Mouse (Mus musculus) G1E-ER4 (cell line): ENCODE results near the gene Tnfrsf23. TPM values are rescaled to one million over a fixed set of nuclear protein-coding genes. Genes with fewer than 3 reads are reported as not detected.

ENCODE experiments used
- GATA1 ChIP-seq: IDR thresholded peaks from one replicate; pipeline ENCODE4 v1.8.0; 2012; ENCODE audit warnings: low read length, inconsistent platforms
- polyA plus RNA-seq: library from polyadenylated mRNA; stranded (reverse); fragments of >175 nt; gene quantifications from 2 replicates; pipeline ENCODE4 v1.2.3, GENCODE M21; 2012

The Tnfrsf23 gene
- polyA plus RNA-seq, 1 experiment: not detected

DNA sequence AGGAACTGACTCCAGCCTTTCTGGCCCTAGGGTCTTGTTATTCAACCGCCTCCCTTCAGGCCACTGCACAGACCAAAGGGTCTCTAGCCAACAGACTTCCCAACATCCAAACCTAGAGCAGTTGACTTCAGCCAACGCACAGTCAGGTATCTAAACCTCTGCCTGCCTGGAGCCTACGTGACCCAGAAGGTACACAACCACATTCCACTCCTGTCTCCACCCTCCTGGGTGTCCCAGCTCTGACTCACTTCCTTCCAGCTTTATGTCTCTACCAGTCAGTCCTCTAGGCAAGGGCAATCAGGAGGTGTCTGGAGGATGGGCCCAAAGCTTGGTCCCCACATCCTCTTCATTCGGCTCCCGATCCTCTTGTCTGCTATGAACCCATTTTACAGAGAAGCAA lies 5.5 kb upstream of the Tnfrsf23 start:
- no peak for TF ChIP-seq GATA1

DNA sequence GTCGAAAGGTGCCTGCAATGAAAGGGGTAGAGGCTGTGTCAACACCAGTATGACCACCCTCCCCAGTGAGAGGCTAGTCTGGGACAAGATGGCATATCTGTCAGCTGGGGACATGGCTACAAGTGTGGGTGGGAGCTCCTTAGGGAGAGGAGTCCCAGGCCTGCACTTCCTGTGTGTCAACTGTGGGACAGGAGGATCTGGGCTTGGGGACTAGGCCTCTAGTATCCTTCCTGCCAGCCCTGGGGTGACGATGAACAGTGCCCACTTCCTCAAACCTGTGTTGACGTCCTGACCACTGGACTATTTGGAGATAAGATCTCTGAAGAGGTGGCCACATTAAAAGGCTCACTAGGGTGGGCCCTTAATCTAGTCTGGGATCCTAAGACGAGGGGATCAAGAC lies 4.3 kb upstream of the Tnfrsf23 start:
- TF ChIP-seq GATA1: no peak

DNA sequence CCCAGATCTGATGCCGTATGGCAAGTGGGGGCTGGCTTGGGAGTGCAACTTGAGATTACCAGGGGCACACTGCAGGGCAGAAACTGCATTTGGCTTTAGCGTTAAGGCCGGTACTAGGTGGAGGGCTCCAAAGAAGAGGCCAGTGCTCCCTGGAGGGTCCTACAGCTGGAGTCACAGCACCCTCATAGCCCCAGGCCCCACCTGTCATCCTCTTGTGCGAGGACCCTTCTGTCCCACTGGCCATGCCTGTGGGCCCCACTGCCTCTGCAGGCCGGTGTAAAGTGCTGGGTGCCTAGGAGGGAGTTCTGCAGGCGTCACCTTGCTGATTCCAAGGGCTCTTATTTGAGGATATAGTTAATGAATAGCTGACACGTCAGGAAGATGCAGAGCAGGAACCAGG lies 3.8 kb upstream of the Tnfrsf23 start:
- TF ChIP-seq GATA1: no peak

DNA sequence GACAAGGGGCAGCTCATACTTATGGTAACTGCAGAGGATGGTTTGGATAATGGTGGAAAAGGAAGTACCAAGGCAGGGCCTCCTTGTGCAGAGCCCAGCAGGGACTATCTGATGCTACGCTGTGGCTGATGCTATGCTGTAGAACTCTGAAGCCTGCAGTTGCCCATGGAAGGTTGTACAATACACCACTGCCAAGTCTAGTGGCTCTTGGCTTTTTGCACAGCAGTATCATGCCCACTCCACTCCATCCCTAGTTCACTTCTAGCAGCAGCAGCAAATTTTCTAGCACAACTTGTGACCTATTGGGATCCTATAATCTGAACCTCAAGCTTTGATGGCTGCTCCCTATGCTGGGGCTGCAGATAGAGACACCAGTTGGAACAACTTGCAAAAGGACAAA lies 4.1 kb downstream of the Tnfrsf23 start:
- no peak for TF ChIP-seq GATA1

DNA sequence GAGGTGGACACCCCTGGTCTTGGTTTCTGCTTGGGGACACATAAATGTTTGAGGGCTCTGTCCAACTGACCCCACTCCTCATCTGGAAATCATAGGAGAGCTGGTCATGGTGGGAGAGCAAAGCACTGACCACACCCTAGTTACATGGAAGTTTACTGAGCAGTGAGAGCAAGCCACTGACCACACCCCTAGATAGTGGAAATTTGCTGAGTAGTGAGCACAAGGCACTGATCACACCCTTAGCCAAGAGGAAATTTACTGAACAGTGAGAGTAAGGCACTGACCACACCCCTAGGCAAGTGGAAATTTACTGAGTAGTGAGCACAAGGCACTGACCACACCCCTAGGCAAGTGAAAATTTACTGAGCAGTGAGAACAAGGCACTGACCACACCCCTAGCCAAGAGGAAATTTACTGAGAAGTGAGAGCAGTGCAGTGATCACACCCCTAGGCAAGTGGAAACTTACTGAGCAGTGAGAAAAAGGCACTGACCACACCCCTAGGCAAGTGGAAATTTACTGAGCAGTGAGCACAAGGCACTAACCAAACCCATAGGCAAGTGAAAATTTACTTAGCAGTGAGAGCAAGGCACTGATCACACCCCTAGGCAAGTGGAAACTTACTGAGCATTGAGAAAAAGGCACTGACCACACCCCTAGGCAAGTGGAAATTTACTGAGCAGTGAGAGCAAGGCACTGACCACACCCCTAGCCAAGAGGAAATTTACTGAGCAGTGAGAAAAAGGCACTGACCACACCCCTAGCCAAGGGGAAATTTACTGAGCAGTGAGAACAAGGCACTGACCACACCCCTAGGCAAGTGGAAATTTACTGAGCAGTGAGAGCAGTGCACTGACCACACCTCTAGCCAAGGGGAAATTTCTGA lies 19.0 kb downstream of the Tnfrsf23 start:
- no peak for TF ChIP-seq GATA1

DNA sequence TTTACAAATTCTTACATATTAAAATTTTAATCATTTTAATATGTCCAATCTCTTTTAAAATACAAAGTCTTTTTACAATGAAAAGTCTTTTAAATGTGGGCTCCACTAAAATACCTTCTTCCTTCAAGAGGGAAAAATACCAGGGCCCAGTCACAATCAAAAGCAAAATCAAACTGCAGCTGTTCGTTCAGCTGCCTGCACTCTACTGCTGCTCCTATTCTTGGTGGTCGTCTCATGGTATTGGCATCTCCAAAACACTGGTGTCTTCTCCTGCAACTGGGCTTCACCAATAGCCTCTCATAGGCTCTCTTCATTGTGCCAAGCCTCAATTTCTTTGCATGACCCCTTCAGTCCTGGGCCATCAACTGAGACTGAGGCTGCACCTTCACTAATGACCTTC lies 22.2 kb downstream of the Tnfrsf23 start:
- no peak for TF ChIP-seq GATA1

DNA sequence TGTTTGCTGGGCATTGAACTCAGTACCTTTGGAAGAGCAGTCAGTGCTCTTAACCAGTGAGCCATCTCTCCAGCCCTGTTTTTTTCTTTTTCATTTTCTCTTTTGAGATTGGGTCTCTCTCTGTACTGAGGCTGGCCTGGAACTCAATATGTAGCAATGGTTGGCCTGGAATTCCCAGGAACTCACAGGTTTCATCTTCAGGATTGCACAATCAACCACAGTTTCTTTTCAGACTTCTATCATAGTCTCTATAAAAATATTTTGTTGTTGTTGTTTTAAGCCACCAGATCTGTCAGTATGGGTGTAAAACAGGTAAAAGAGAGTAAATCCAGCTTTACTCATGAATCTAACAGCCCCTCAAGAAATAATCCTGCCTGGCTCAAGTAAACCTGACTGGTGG lies 24.9 kb downstream of the Tnfrsf23 start:
- no peak for TF ChIP-seq GATA1

DNA sequence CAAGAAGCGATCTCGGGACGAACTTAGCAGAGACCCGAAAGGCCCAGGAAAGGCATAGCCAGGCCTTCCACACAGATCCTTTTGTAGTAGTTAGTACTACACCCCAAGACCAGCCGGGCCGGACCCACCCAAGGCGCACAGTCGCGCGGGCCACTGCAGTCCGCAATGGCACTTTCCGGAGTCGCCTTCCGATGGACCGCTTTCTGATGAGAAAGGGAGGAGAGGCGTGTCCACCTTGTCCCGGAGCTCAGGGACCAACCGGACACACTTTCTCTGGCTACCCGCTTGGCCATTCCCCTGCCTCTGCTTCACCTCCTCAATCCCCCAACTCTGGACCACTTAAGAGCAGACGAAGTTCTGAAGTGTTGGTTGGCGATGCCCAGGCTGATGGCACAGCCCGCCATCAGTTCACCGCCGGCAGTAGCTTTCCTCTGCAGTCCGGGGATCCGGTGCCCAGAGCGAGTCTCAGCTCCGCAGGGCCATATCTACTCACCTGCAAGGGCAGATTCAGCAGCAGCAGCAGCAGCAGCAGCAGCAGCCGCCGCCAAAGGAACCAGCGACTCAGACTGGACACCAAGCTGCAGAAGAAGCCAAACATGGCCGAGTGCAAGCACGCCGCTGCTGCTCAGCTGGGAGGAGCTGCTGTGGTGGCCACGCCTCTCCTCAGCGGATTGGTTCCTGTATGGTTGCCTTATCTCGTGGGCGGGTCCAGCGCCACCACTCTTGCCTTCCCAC lies 36.5 kb downstream of the Tnfrsf23 start, which contains the start of gene Tnfrsf22:
Gene Tnfrsf22 (minus strand): TSS at position 628 of the 735 bp plus-strand sequence.
- no peak for TF ChIP-seq GATA1

DNA sequence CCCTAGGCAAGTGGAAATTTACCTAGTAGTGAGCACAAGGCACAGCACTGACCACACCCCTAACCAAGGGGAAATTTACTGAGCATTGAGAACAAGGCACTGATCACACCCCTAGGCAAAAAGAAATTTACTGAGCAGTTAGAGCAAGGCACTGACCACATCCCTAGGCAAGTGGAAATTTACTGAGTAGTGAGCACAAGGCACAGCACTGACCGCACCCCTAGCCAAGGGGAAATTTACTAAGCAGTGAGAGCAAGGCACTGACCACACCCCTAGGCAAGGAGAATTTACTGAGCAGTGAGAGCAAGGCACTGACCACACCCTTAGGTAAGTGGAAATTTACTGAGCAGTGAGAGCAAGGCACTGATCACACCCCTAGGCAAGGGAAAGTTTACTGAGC lies 49.0 kb downstream of the Tnfrsf23 start:
- TF ChIP-seq GATA1: no peak

DNA sequence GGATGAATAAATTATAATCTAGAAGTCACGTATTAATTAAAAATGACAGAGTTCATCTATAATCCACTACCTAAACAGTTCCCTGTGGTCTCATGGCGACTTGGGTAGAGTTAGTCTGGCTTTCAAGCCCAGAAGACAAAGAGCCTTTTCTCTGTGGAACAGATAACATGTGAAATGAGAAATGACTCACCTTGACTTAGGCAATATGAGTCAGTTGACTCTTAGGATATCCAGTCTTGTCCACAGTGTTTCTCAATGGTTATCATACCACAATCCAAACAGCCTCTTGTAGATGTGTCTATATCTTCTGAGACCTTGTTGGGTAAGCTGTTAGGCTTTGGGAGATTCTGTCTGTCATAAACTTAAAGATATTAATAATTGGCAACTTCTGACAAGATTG lies 54.2 kb downstream of the Tnfrsf23 start:
- TF ChIP-seq GATA1: no peak

DNA sequence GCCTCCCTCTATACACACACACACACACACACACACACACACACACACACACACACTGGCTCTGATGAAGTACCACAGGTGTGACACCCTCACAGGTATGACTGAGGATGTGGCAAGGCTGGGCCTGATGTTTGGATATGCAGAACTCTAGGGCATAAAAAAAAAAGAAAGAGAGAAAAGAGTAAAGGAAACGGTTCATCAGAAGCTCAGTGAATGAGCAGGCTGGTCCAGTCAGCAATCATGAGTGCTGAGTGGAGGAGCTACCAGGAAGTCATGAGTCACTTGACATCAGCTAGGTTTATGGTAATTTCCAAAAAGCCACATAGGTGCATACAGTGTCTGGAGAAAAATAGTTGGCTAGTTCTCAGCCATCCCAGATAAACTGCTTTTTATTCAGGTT lies 56.2 kb downstream of the Tnfrsf23 start:
- no peak for TF ChIP-seq GATA1

DNA sequence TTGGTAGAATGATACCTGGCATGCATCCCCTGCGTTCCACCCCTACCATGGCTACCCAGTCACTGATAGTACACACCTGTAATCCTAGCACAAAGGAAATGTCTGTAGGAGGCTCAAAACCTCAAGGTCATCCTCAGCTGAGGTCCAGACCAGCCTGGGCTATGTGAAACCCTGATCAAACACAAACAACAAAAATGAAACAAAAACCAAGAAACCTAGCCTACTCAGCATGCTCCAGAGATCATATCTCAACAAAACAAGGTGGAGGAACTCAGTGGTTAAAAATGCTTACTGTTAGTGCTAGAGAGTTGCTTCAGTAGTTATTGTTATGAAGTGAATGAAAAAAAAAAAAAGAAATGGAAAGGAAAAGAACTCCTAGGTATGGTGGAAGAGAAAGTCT lies 57.1 kb downstream of the Tnfrsf23 start, which contains the start of gene Tnfrsf26:
Gene Tnfrsf26 (minus strand): TSS at position 183 of the 400 bp plus-strand sequence.
- TF ChIP-seq GATA1: no peak

DNA sequence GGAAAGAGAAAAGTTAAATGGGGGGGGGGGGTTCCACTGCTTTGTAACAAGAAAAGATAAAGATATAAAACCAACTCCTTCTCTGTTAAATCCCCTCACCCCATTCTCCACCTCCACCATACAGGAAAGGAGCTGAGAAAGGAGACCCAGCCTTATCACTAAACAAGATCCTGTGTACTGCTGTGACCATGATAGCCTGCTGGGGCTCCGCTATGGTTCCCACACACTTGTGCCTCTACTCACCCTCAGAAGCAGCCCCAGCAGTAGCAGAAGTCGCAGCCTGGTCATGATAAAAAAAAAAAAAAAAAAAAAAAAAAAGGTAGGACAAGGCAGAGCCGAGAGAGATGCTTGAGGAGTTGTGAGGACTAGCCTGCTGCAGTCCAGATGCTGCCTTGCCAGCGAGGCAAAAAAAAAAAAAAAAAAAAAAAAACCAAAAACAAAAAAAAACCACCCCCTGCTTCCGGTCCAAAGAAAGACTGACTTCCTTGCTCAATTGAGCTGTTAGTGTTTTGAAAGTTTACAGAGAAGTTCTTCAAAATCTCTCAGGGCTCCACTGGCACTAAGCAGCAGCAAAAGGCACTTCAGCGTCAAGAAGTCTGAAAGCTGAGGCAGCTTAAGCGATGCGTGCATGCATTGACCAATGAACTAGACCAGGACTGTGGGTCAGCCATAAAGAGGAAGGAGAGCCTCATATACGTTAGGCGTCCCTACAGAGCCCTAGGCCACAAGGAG lies 58.0 kb downstream of the Tnfrsf23 start:
- no peak for TF ChIP-seq GATA1

DNA sequence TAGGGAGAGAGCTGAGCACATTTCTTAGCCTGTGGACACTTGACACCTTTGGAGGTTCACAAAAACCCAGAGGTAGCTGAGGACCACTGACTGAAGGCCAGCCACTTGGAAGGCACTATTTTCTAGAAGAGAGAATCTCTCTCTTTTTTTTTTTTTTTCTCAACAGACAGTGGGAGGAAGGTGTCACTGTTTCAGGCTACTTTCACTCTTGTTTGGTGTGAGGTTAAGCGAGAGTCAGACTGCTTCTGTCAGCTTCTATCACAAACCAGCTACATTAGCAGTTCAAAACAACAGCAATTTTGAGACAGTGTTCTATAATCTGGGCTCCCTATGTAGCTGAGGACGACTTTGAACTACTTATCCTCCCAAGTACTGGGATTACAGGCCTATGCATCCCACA lies 59.5 kb downstream of the Tnfrsf23 start:
- TF ChIP-seq GATA1: no peak

DNA sequence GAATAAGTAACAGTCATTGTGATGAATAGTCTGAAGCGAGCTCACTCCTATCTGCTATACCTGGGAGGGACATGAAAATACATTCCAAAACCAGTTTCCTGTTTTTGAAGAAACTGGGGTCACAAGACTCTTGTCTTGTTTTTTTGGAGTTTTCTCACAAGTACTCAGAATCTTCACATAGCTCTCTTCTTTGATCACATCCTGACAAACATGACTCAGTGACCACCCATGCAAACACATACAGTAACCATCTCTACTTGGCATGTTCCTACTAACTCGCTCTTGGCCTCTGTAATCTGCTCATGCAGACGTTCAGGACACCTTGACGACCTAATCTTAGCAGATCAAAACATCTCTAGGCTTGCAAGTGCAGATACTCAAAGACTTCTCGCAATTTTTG lies 60.5 kb downstream of the Tnfrsf23 start:
- TF ChIP-seq GATA1: no peak

DNA sequence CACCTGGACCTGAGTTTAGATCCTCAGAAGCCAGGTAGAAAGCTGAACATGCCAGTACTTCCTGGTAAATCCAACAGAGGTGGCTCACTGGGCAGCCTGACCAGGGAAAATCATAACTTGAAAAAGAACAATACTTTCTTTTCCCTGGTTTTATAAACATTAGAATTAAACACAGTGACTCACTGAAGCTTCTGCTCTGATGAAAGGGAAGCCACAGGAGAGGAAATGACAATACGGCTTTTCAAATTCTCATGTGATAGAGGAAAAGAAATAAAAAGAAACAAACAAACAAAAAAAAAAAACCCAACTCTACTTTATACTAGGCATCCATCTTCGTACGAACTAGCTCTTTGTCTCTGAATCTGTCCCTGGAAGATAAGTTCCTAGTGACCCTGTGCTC lies 61.1 kb downstream of the Tnfrsf23 start:
- TF ChIP-seq GATA1: no peak
